Mouse (Mus musculus): Measurements from ENCODE around the gene Clec4a3. TPM values are rescaled to one million over a fixed set of nuclear protein-coding genes. Genes with fewer than 3 reads are reported as not detected.
"Not testable (repeated sequence)": the region's sequence is repeated elsewhere in the genome, so short reads cannot be mapped to it uniquely, and the experiment has no call there.

Clec4a3 gene
- polyA plus RNA-seq (2015; fragmentation: Nextera tagmentation; extraction: Ambion mirVana): 1.7 and 4.3 TPM in 2 replicates

DNA sequence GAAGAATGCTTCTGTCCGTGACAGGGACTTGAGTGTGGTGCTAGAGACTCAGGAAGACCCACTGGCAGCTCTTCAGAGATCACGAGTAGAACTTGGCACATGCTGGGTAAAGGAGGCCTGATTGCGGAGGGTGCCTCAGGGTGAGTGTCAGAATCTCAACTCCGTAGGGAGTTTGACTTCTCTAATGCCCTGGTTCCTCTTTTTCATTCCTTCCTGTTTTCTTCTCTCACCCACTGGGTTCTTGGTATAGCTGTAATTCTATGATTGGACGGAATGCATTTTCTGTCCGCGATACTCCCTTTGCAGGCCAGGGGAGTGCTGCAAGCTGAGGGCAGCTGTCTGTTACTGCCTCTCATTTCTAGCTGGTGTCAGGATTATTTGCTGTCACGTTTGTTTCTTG is at the start of gene Clec4a3:
Gene Clec4a3 (plus strand): TSS at position 115 of the 400 bp plus-strand sequence.
- Histone ChIP-seq H3K9ac (no peak within 1 kb of the TSS), H3K9me3 (replicated peaks) (no peaks in the 10 kb centered on the region), H3K4me3 (no peak within 1 kb of the TSS), H3K27me3 (no peaks in the 10 kb centered on the region), H3K4me1 (replicated peaks) (no peaks in the 10 kb centered on the region), H3K4me2 (no peak within 1 kb of the TSS), H3K27ac (no peak within 1 kb of the TSS), H3K36me3 (no peaks in the 10 kb centered on the region)
- ATAC-seq (replicated peaks; ENCODE audit: insufficient number of reproducible peaks, insufficient read depth, low FRiP score, low read depth): no peak
- WGBS: 72% methylated on average over 8 of the region's 8 CpGs

DNA sequence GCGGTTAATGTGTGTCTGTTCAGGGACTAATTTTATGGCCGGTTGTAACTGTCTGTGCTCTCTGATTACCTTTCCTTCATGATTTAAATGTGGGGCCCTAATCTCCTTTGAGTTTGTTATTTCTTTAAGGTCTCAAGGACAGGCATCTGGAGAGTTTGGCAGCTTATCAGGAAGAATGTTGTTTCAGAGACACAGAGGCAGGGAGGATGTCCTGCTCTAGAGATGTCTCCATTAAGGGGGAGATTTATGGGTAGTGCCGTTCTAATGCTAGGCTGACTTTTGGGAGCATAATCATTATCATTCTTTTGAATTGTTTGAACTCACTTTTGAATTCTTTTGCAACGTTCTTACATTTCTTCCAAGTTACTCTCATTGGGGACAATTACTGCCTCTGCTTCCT is 32.4 kb upstream of the Clec4a3 start:
- 40% methylated on average over 4 of the region's 4 CpGs for WGBS
- Histone ChIP-seq H3K36me3 (no peaks in the 10 kb centered on the region), H3K9me3 (replicated peaks) (no peaks in the 10 kb centered on the region), H3K4me1 (replicated peaks) (no peaks in the 10 kb centered on the region), H3K4me3 (no peak overlapping the region), H3K9ac (no peak overlapping the region), H3K27me3 (no peaks in the 10 kb centered on the region), H3K27ac (no peak overlapping the region), H3K4me2 (no peak overlapping the region)
- no peak for ATAC-seq (replicated peaks; ENCODE audit: insufficient number of reproducible peaks, insufficient read depth, low FRiP score, low read depth)

DNA sequence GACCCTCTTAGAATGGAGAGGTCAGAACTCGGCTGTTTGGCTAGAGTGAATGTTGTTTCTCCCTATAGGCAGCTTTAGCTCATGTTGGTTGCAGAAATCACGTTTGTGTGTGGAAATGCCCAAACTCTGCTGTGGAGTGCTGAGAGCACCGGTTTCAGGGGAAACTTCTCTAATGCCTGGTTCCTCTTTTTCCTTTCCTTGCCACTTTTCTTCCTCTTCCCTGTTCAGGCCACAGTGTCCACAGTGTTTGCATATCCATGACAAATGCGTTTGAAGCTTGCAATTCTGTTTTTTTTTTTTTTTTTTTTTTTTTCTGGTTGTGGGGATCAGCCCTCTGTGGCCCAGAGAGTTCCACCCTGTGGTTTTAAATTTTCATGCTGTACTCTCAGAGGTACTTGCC is 30.9 kb upstream of the Clec4a3 start, which contains the start of gene Clec4a1:
Gene Clec4a1 (plus strand): TSS at position 398 of the 400 bp plus-strand sequence.
- Histone ChIP-seq H3K4me3 (no peak within 1 kb of the TSS), H3K4me2 (no peak within 1 kb of the TSS), H3K4me1 (replicated peaks) (no peaks in the 10 kb centered on the region), H3K27ac (no peak within 1 kb of the TSS), H3K27me3 (no peaks in the 10 kb centered on the region), H3K9ac (no peak within 1 kb of the TSS), H3K36me3 (no peaks in the 10 kb centered on the region), H3K9me3 (replicated peaks) (no peaks in the 10 kb centered on the region)
- no peak for ATAC-seq (replicated peaks; ENCODE audit: insufficient number of reproducible peaks, insufficient read depth, low FRiP score, low read depth)
- WGBS: 29% methylated on average over 4 of the region's 4 CpGs

DNA sequence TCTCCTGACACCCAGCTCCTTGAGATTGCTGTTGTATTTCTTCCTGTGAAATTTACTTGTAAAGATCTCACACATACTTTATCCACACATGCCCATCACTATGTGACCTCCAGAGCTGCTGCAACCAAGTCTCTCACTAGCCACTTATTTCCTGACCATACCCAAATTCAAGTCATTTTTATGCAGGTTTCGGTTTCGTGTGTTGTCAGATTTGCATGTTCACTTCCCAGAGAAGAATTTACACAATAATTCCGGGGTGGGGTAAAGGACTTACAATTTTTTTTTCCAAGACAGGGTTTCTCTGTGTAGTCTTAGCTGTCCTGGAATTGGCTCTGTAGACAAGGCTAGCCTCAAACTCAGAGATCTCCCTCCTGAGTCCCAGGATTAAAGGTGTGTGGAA is 17.5 kb upstream of the Clec4a3 start:
- WGBS: 82% methylated on average over 3 of the region's 3 CpGs
- Histone ChIP-seq H3K4me3 (no peak overlapping the region), H3K9me3 (replicated peaks) (no peaks in the 10 kb centered on the region), H3K9ac (no peak overlapping the region), H3K27me3 (no peaks in the 10 kb centered on the region), H3K4me2 (no peak overlapping the region), H3K36me3 (no peaks in the 10 kb centered on the region), H3K4me1 (replicated peaks) (no peaks in the 10 kb centered on the region), H3K27ac (no peak overlapping the region)
- ATAC-seq (replicated peaks; ENCODE audit: insufficient number of reproducible peaks, insufficient read depth, low FRiP score, low read depth): no peak

DNA sequence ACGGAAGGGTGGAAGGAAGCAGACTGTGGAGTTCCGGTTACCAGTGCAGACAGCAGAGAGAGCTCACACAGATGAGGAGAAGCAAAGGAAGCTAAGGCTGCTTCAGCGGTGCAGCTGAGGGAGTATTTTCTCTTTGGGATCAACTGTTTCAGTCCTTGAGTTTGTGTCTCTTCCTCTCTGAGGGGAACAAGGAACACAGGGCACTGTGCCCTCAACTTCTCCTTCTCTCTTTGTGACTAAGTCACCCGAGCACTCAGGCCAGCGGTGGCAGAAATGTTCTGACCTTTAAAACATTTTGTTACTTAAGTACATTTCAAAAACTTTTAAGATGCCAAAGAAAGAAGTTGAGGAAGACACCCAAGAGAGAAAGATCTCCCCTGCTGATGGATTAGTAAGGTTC is 12.7 kb upstream of the Clec4a3 start:
- ATAC-seq (replicated peaks; ENCODE audit: insufficient number of reproducible peaks, insufficient read depth, low FRiP score, low read depth): no peak
- Histone ChIP-seq H3K36me3 (no peaks in the 10 kb centered on the region), H3K4me3 (no peak overlapping the region), H3K9me3 (replicated peaks) (no peaks in the 10 kb centered on the region), H3K27me3 (no peaks in the 10 kb centered on the region), H3K27ac (no peak overlapping the region), H3K9ac (no peak overlapping the region), H3K4me2 (no peak overlapping the region), H3K4me1 (replicated peaks) (no peaks in the 10 kb centered on the region)
- WGBS: 74% methylated on average over 5 of the region's 5 CpGs

DNA sequence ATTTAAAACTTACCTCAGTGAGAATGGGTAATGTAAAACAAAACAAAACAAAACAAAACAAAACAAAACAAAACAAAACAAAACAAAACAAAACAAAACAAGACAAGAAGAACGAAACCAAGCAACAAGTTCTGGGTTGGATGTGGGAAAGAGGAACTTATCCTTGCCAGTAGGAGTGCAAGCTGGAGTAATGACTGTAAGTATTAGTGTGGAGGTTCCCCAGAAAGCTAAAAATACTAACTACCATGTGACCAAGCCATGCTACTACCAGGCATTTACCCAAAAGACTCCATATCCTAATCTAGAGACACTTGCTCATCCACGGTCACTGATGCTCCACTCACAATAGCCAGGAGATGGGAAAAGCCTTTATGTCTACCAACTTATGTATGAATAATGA is 5.6 kb upstream of the Clec4a3 start:
- H3K36me3 ChIP-seq: no peaks in the 10 kb centered on the region
- no peak overlapping the region for H3K4me2 ChIP-seq
- no peak overlapping the region for H3K4me3 ChIP-seq
- H3K9ac ChIP-seq: no peak overlapping the region
- H3K4me1 ChIP-seq (replicated peaks): no peaks in the 10 kb centered on the region
- no peaks in the 10 kb centered on the region for H3K9me3 ChIP-seq (replicated peaks)
- ATAC-seq (replicated peaks; ENCODE audit: insufficient number of reproducible peaks, insufficient read depth, low FRiP score, low read depth): no peak
- 76% methylated on average over 2 of the region's 2 CpGs for WGBS
- no peaks in the 10 kb centered on the region for H3K27me3 ChIP-seq
- no peak overlapping the region for H3K27ac ChIP-seq

DNA sequence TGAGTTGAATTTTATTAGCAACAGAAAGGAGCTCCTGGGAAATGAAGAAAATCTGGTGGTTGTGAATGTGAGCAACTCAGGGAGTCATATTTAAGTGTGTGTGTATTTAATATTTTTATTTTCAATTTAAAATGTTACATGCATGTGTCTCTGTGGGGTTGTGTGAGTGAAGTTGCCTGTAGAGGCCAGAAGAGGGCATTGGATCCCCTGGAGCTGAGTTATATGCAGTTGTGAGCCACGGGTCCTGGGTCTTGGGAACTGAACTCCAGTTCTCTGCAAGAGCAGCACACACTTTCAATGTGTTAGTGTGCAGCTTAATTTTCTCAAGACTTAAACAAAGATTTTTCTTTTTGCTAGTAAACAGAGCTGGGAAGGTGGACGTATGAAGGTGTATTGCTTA is 12.2 kb downstream of the Clec4a3 start:
- ATAC-seq (replicated peaks; ENCODE audit: insufficient number of reproducible peaks, insufficient read depth, low FRiP score, low read depth): no peak
- H3K9me3 ChIP-seq (replicated peaks): no peaks in the 10 kb centered on the region
- no peak overlapping the region for H3K9ac ChIP-seq
- H3K36me3 ChIP-seq: no peaks in the 10 kb centered on the region
- no peak overlapping the region for H3K4me3 ChIP-seq
- WGBS: 61% methylated on average over 2 of the region's 2 CpGs
- no peak overlapping the region for H3K4me2 ChIP-seq
- no peak overlapping the region for H3K27ac ChIP-seq
- H3K4me1 ChIP-seq (replicated peaks): no peaks in the 10 kb centered on the region
- H3K27me3 ChIP-seq: no peaks in the 10 kb centered on the region

DNA sequence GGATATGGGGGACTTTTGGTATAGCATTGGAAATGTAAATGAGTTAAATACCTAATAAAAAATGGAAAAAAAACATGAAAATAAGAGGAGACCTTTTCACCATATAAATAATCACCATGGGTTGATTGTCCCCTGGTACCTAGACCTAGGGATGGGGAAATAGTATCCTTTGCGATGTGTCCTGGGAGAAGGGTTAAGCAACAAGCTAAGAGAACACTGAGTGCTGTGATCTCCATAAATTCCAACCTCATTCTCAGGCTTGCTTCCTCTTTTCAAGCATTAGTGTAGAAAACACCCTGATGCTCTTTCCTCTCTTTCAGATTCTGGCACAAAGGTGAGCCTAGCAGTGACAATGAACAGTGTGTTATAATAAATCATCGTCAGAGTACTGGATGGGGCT is 16.7 kb downstream of the Clec4a3 start:
- Histone ChIP-seq H3K27me3 (no peaks in the 10 kb centered on the region), H3K27ac (no peak overlapping the region), H3K4me2 (no peak overlapping the region), H3K4me1 (replicated peaks) (no peaks in the 10 kb centered on the region), H3K9ac (no peak overlapping the region), H3K9me3 (replicated peaks) (no peaks in the 10 kb centered on the region), H3K4me3 (no peak overlapping the region), H3K36me3 (no peaks in the 10 kb centered on the region)
- ATAC-seq (replicated peaks; ENCODE audit: insufficient number of reproducible peaks, insufficient read depth, low FRiP score, low read depth): no peak
- WGBS: 72% methylated on average over 2 of the region's 2 CpGs

DNA sequence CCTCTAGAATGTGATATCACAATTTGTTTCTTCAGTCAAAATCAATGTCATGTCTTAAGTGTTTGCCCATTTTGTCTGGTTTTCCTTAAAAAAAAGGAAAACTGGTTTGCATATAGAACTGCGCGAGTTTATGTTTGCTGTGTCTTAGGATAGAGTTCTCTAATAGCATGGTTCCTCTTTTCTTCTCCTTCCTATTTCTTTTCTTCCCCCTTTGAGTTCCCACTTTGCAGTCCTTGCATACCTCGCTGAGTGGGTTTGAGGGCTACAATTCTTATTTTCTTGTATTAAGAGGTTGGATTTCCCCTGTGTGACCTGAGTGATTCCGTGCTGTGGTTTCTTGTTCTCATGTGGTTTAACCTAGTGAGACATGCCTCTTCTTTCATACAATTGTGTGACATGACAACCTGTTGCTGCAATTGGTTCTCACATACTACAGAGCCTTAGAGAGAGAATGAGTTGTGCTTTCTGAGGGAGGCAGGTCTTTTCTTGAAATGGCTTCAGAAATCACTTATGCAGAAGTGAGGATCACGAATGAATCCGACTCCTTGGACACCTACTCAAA is 37.6 kb downstream of the Clec4a3 start, which contains the start of gene Clec4a4:
Gene Clec4a4 (plus strand): TSS at position 492 of the 562 bp plus-strand sequence.
- Histone ChIP-seq H3K4me3 (no peak within 1 kb of the TSS), H3K36me3 (no peaks in the 10 kb centered on the region), H3K9me3 (replicated peaks) (peaks cover 4% of the 10 kb centered on the region), H3K9ac (no peak within 1 kb of the TSS), H3K4me1 (replicated peaks) (no peaks in the 10 kb centered on the region), H3K4me2 (no peak within 1 kb of the TSS), H3K27ac (no peak within 1 kb of the TSS), H3K27me3 (no peaks in the 10 kb centered on the region)
- ATAC-seq (replicated peaks; ENCODE audit: insufficient number of reproducible peaks, insufficient read depth, low FRiP score, low read depth): no peak
- 70% methylated on average over 6 of the region's 6 CpGs for WGBS

DNA sequence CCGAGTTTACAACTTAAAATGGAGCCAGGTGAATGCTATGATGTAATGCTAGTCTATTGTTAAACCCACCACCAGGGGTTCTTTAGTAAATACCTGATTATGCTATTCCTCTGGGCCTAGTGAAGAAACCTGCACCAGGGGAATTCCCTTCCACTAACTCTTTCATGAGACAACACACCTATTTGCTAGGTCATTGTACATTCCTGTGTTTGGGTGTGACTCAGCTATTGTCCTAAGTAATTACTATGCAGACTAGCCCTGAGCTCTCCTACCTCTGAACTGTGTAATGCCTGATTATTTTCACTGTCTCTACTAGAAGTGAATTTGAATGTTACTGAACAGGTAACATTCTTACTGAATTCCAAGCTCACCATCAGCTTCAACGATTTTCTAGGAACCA is 52.4 kb downstream of the Clec4a3 start:
- not testable (repeated sequence) for H3K36me3 ChIP-seq; H3K9me3 ChIP-seq (replicated peaks); ATAC-seq (replicated peaks; ENCODE audit: insufficient number of reproducible peaks, insufficient read depth, low FRiP score, low read depth); H3K9ac ChIP-seq; H3K4me3 ChIP-seq; H3K27ac ChIP-seq; H3K4me1 ChIP-seq (replicated peaks); H3K4me2 ChIP-seq; H3K27me3 ChIP-seq
- 60% methylated on average over 2 of the region's 2 CpGs for WGBS

DNA sequence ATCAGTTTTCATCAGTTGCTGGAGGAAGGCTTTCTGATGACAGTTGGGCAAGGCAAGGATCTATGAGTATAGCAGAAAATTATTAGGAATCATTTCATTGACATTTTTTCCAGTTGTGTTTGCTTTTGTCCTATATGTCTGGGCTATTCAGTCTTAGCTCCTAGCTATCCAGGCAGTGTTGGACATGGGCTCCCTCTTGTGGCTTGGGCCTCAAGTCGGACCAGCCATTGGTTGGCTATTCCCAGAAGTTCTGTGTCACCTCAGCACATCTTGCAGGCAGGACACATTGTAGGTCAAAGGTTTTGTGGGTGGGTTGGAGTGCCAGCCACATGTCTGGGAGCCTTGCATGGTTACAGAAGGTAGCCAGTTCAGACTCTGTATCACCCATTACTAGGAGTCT is 53.3 kb downstream of the Clec4a3 start:
- Histone ChIP-seq H3K36me3 (no peaks in the 10 kb centered on the region), H3K4me3 (no peak overlapping the region), H3K27me3 (no peaks in the 10 kb centered on the region), H3K9me3 (replicated peaks) (no peaks in the 10 kb centered on the region), H3K27ac (no peak overlapping the region), H3K4me2 (no peak overlapping the region), H3K9ac (no peak overlapping the region), H3K4me1 (replicated peaks) (no peaks in the 10 kb centered on the region)
- no peak for ATAC-seq (replicated peaks; ENCODE audit: insufficient number of reproducible peaks, insufficient read depth, low FRiP score, low read depth)
- WGBS: 32% methylated on average over 1 of the region's 1 CpGs

Measured in heart, embryonic 15.5 days (tissue).